Mouse (Mus musculus): ENCODE measurements around the gene Cntn5.

DNA sequence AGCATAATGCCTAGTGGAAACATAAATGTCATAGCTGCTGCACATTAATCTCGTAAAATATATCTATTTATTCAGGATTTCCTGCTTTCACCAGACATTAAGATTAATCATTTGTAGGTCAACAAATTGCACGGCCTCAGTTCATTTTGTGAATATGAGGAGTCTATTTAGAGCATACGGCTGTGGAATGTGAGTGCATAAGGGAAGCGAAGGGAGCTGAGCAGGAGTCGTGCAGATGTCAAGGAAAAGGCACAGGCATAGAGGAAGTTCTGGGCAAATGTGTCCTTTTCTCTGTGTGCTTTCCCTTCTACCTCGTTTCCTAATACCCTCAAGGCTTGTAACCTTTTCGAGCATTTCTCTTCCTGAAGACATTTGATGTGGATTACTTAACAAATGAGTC lies 504.5 kb downstream of the Cntn5 start:
- TF ChIP-seq CTCF (conservative IDR thresholded peaks at IDR 0.05; ENCODE audit: low read length) (no peak), POU5F1 (IDR thresholded peaks at IDR 0.05; ENCODE audit: borderline replicate concordance, low read length) (no peak), NANOG (IDR thresholded peaks at IDR 0.05; ENCODE audit: borderline replicate concordance, low read length) (no peak)
